ENCODE assay signal across 8 mouse cellular contexts in genomic region chr4:134102742-134103119, GRCm38 (mm10). TPM values are rescaled to one million over a fixed set of nuclear protein-coding genes. Genes with fewer than 3 reads are reported as not detected.
DNase-seq lines count a peak whose midpoint lies in the region; ATAC-seq and TF ChIP-seq lines count a peak whose summit lies in the region.

No protein-coding gene starts in this region.

- H3K27me3 ChIP-seq in C2C12 (ENCODE audit: control insufficient read depth, insufficient read depth, insufficient read length): peaks cover 4% of the 10 kb centered on the region
- no peaks in the 10 kb centered on the region for H3K27me3 ChIP-seq in forebrain, embryonic 12.5 days
- no peaks in the 10 kb centered on the region for H3K27me3 ChIP-seq in liver, embryonic 14.5 days (ENCODE audit: control insufficient read depth, insufficient read depth, low read length)

- no peak for TF ChIP-seq CTCF in gastrocnemius, adult 2 months (IDR thresholded peaks at IDR 0.05)
- no peak for TF ChIP-seq CTCF in C2C12 (IDR thresholded peaks at IDR 0.05; ENCODE audit: control insufficient read depth, insufficient read depth, insufficient read length)
- no peak for TF ChIP-seq CTCF in liver, embryonic 14.5 days (IDR thresholded peaks at IDR 0.05; ENCODE audit: low read depth)

- H3K9me3 ChIP-seq in forebrain, embryonic 12.5 days: no peaks in the 10 kb centered on the region
- H3K9me3 ChIP-seq in liver, embryonic 14.5 days (ENCODE audit: control insufficient read depth, low read length): no peaks in the 10 kb centered on the region

- no peak for DNase-seq in gastrocnemius, adult 2 months
- no peak for DNase-seq in gastrocnemius, postnatal 14 days
- peak in 2 of 3 experiments; percentile 53 for DNase-seq in liver, embryonic 14.5 days (ENCODE audit: low read depth in 3 of 3, low spot score in 3 of 3)
- no peak for DNase-seq in adrenal gland, postnatal 14 days
- no peak for DNase-seq in frontal cortex, postnatal 14 days (ENCODE audit: low spot score in 2 of 2)
- no peak for DNase-seq in layer of hippocampus, adult 18-20 months (ENCODE audit: low spot score in 2 of 2)

- peak; percentile 57 for ATAC-seq in forebrain, embryonic 12.5 days (ENCODE audit: low FRiP score)
- peak; percentile 84 for ATAC-seq in liver, embryonic 14.5 days (ENCODE audit: insufficient read depth)

- H3K27ac ChIP-seq in gastrocnemius, adult 2 months: peak overlapping the region; percentile 55; the same call in 1 of the 2 replicates
- H3K27ac ChIP-seq in forebrain, embryonic 12.5 days: no peak overlapping the region
- H3K27ac ChIP-seq in liver, embryonic 14.5 days: peak overlapping the region; percentile 41

- H3K36me3 ChIP-seq in C2C12 (ENCODE audit: control insufficient read depth, insufficient read depth): no peaks in the 10 kb centered on the region
- no peaks in the 10 kb centered on the region for H3K36me3 ChIP-seq in forebrain, embryonic 12.5 days (replicated peaks)
- no peaks in the 10 kb centered on the region for H3K36me3 ChIP-seq in liver, embryonic 14.5 days (replicated peaks; ENCODE audit: control insufficient read depth, insufficient read depth, low read depth)

- intact Hi-C loops in gastrocnemius, adult 2 months (cut with DNase I): no loop called here
- intact Hi-C loops in gastrocnemius, postnatal 14 days (cut with DNase I; ENCODE audit: low total_unique reads): no loop called here

- peak; percentile 33; the same call in 1 of the 2 replicates for TF ChIP-seq EP300 in liver, embryonic 14.5 days (IDR thresholded peaks at IDR 0.05; ENCODE audit: low read depth)

- 4% methylated on average over 21 of the region's 21 CpGs for WGBS in forebrain, embryonic 12.5 days
- WGBS in liver, embryonic 14.5 days (ENCODE audit: insufficient replicate concordance): 2% methylated on average over 21 of the region's 21 CpGs

- H3K79me3 ChIP-seq in C2C12 (ENCODE audit: low read depth): no peaks in the 10 kb centered on the region

- no peaks in the 10 kb centered on the region for H3K79me2 ChIP-seq in C2C12 (ENCODE audit: control insufficient read depth, insufficient read depth)

- peak overlapping the region; percentile 98 for H3ac ChIP-seq in C2C12 (ENCODE audit: control insufficient read depth, insufficient read length, low read depth)

- H3K4me1 ChIP-seq in forebrain, embryonic 12.5 days: peaks cover 8% of the 10 kb centered on the region
- H3K4me1 ChIP-seq in liver, embryonic 14.5 days (replicated peaks; ENCODE audit: control insufficient read depth in 2 of 2, insufficient read depth in 2 of 2, low read length in 1 of 2): peaks cover 0 to 30% of the 10 kb centered on the region in 2 experiments; a peak in 3 of 4 replicates

- H3K4me2 ChIP-seq in forebrain, embryonic 12.5 days: peak overlapping the region; percentile 73
- H3K4me2 ChIP-seq in liver, embryonic 14.5 days (ENCODE audit: low read depth): peak overlapping the region; percentile 61

- peak overlapping the region; percentile 93 for H3K4me3 ChIP-seq in gastrocnemius, adult 2 months
- peak overlapping the region; percentile 61 for H3K4me3 ChIP-seq in C2C12 (ENCODE audit: insufficient read depth, poor library complexity, severe bottlenecking)
- H3K4me3 ChIP-seq in forebrain, embryonic 12.5 days (replicated peaks): peak overlapping the region; percentile 74
- H3K4me3 ChIP-seq in liver, embryonic 14.5 days (ENCODE audit: insufficient read depth in 1 of 2, low read depth in 2 of 2, low read length in 2 of 2): peak overlapping the region; percentile 77 to 95

- H3K9ac ChIP-seq in forebrain, embryonic 12.5 days: peak overlapping the region; percentile 67
- peak overlapping the region; percentile 50 for H3K9ac ChIP-seq in liver, embryonic 14.5 days (replicated peaks)

TF ChIP-seq in C2C12, 6 proteins besides CTCF, POLR2A, EP300 and RAD21:
- TF ChIP-seq MAX (IDR thresholded peaks at IDR 0.05): no peak
- no peak for TF ChIP-seq MYOG (IDR thresholded peaks at IDR 0.05; ENCODE audit: control insufficient read depth, extremely low read depth, insufficient read length)
- TF ChIP-seq USF1 (IDR thresholded peaks at IDR 0.05; ENCODE audit: low read depth): no peak
- TF ChIP-seq FOSL1 (IDR thresholded peaks at IDR 0.05; ENCODE audit: insufficient read depth, low read length, poor library complexity, severe bottlenecking): no peak
- TF ChIP-seq MYOD1 (IDR thresholded peaks at IDR 0.05; ENCODE audit: control insufficient read depth, insufficient read length, low read depth): no peak
- TF ChIP-seq CEBPB (IDR thresholded peaks at IDR 0.05; ENCODE audit: low read depth): no peak
TF ChIP-seq in C2C12: peak in this region for 0.

RNA-seq across cellular contexts. Expression of gene Ubxn11, which starts 0.4 kb away (rescaled TPM):
- 1 to 10 TPM in 1 of 2 experiments, under 1 TPM in 1; 0.71 to 1.9 TPM for total RNA-seq in gastrocnemius, adult 2 months (2021)
- total RNA-seq in gastrocnemius, postnatal 14 days (2021): 1 to 10 TPM in 1 of 2 experiments, under 1 TPM in 1; 0.70 to 1.2 TPM
- polyA plus RNA-seq in C2C12 (2012; fragmentation: generic; extraction: Trizol): 0.80 TPM
- 5.8 and 7.9 TPM in 2 replicates for polyA plus RNA-seq in forebrain, embryonic 12.5 days (2016; fragmentation: Nextera tagmentation; extraction: Ambion mirVana)
- polyA plus RNA-seq in liver, embryonic 14.5 days (2012; rRNA removed): 1.4 TPM in 2 replicates
- 2.0 and 3.7 TPM in 2 replicates for polyA plus RNA-seq in liver, embryonic 14.5 days (2014; fragmentation: Nextera tagmentation; extraction: Ambion mirVana)
- total RNA-seq in adrenal gland, postnatal 14 days (2021): 6.2 and 8.4 TPM in 2 replicates
- 10 to 100 TPM; 33.5 TPM for total RNA-seq in layer of hippocampus, adult 18-20 months (2021)

RNA-seq across cellular contexts. Expression of gene Cd52, which starts 7.8 kb away (rescaled TPM):
- total RNA-seq in gastrocnemius, adult 2 months (2021): under 1 TPM in 1 of 2 experiments, not detected in 1; 0.71 TPM
- total RNA-seq in gastrocnemius, postnatal 14 days (2021): 1 to 10 TPM in 1 of 2 experiments, under 1 TPM in 1; 0.51 to 1.7 TPM
- polyA plus RNA-seq in C2C12 (2012; fragmentation: generic; extraction: Trizol): not detected
- polyA plus RNA-seq in forebrain, embryonic 12.5 days (2016; fragmentation: Nextera tagmentation; extraction: Ambion mirVana): 3.8 and 3.9 TPM in 2 replicates
- polyA plus RNA-seq in liver, embryonic 14.5 days (2012; rRNA removed): 17.1 and 31.5 TPM in 2 replicates
- 31.0 and 36.7 TPM in 2 replicates for polyA plus RNA-seq in liver, embryonic 14.5 days (2014; fragmentation: Nextera tagmentation; extraction: Ambion mirVana)
- total RNA-seq in adrenal gland, postnatal 14 days (2021): 9.3 and 78.8 TPM in 2 replicates
- total RNA-seq in layer of hippocampus, adult 18-20 months (2021): 1 to 10 TPM in 1 of 2 experiments, under 1 TPM in 1; 0.74 to 1.9 TPM

RNA-seq across cellular contexts. Expression of gene Sh3bgrl3, which starts 25.9 kb away (rescaled TPM):
- total RNA-seq in gastrocnemius, adult 2 months (2021): 10 to 100 TPM; 12.2 to 27.1 TPM
- total RNA-seq in gastrocnemius, postnatal 14 days (2021): 10 to 100 TPM; 30.4 to 37.5 TPM
- polyA plus RNA-seq in C2C12 (2012; fragmentation: generic; extraction: Trizol): 375 TPM
- polyA plus RNA-seq in forebrain, embryonic 12.5 days (2016; fragmentation: Nextera tagmentation; extraction: Ambion mirVana): 257 and 272 TPM in 2 replicates
- polyA plus RNA-seq in liver, embryonic 14.5 days (2012; rRNA removed): 70.8 and 79.9 TPM in 2 replicates
- polyA plus RNA-seq in liver, embryonic 14.5 days (2014; fragmentation: Nextera tagmentation; extraction: Ambion mirVana): 142 and 153 TPM in 2 replicates
- total RNA-seq in adrenal gland, postnatal 14 days (2021): 79.0 and 117 TPM in 2 replicates
- 100 to 1,000 TPM; 250 to 270 TPM for total RNA-seq in layer of hippocampus, adult 18-20 months (2021)

RNA-seq across cellular contexts. Expression of gene Crybg2, which starts 42.1 kb away (rescaled TPM):
- not detected for total RNA-seq in gastrocnemius, adult 2 months (2021)
- not detected for total RNA-seq in gastrocnemius, postnatal 14 days (2021)
- polyA plus RNA-seq in C2C12 (2012; fragmentation: generic; extraction: Trizol): not detected
- 0.62 and 0.96 TPM in 2 replicates for polyA plus RNA-seq in forebrain, embryonic 12.5 days (2016; fragmentation: Nextera tagmentation; extraction: Ambion mirVana)
- 0.23 TPM in 2 replicates for polyA plus RNA-seq in liver, embryonic 14.5 days (2012; rRNA removed)
- 0.42 and 0.67 TPM in 2 replicates for polyA plus RNA-seq in liver, embryonic 14.5 days (2014; fragmentation: Nextera tagmentation; extraction: Ambion mirVana)
- not detected in 2 replicates for total RNA-seq in adrenal gland, postnatal 14 days (2021)
- 1 to 10 TPM; 2.1 to 4.2 TPM for total RNA-seq in layer of hippocampus, adult 18-20 months (2021)

RNA-seq across cellular contexts. Expression of gene Zfp683, which starts 49.1 kb away (rescaled TPM):
- not detected for total RNA-seq in gastrocnemius, adult 2 months (2021)
- not detected for total RNA-seq in gastrocnemius, postnatal 14 days (2021)
- not detected for polyA plus RNA-seq in C2C12 (2012; fragmentation: generic; extraction: Trizol)
- not detected in 2 replicates for polyA plus RNA-seq in forebrain, embryonic 12.5 days (2016; fragmentation: Nextera tagmentation; extraction: Ambion mirVana)
- polyA plus RNA-seq in liver, embryonic 14.5 days (2012; rRNA removed): 0.03 and 0.06 TPM in 2 replicates
- not detected in 2 replicates for polyA plus RNA-seq in liver, embryonic 14.5 days (2014; fragmentation: Nextera tagmentation; extraction: Ambion mirVana)
- total RNA-seq in adrenal gland, postnatal 14 days (2021): 0.26 TPM in 1 of 2 replicates, not detected in the other
- total RNA-seq in layer of hippocampus, adult 18-20 months (2021): not detected

Comparison
In these comparisons a context has a peak if more than half of its experiments do, and no peak if none do; other contexts are left out.
1. DNase-seq: peak in liver, embryonic 14.5 days (2 of 3); none in gastrocnemius, adult 2 months (single experiment), gastrocnemius, postnatal 14 days (single experiment), adrenal gland, postnatal 14 days (single experiment), frontal cortex, postnatal 14 days (0 of 2) and layer of hippocampus, adult 18-20 months (0 of 2).
2. Peak in every context shown above with its lines, with median percentiles within 50 percentile points of each other: H3K4me3 ChIP-seq.